Comparison of ENCODE assay signal across 23 mouse cellular contexts in genomic region chr4:64145924-64146323, GRCm38 (mm10).
DNase-seq lines count a peak whose midpoint lies in the region; ATAC-seq and TF ChIP-seq lines count a peak whose summit lies in the region.
"Had no signal": no experiment of that assay in that cellular context is flagged by ENCODE, and none has a peak within 500 bp of the region (broad histone marks: within the 10 kb centered on the region; RNA-seq: fewer than 3 reads in every experiment).

No protein-coding gene starts in this region.

- ATAC-seq in forebrain, embryonic 12.5 days (ENCODE audit: low FRiP score), result peak; percentile 11; the same call in 1 of the 2 replicates
- no peak for ATAC-seq in forebrain, embryonic 13.5 days
- ATAC-seq in hindbrain, embryonic 16.5 days, result peak; percentile 21; the same call in 1 of the 2 replicates
- no peak for ATAC-seq in hindbrain, embryonic 11.5 days (ENCODE audit: low FRiP score)
- ATAC-seq in Patski, result no peak
- ATAC-seq in intestine, postnatal 0 days, result no peak
- ATAC-seq: intestine, embryonic 16.5 days had no signal

- no peaks in the 10 kb centered on the region for H3K36me3 ChIP-seq in forebrain, embryonic 12.5 days (replicated peaks)
- no peaks in the 10 kb centered on the region for H3K36me3 ChIP-seq in forebrain, embryonic 13.5 days (ENCODE audit: poor library complexity, severe bottlenecking)
- no peaks in the 10 kb centered on the region for H3K36me3 ChIP-seq in hindbrain, embryonic 16.5 days (ENCODE audit: control insufficient read depth, insufficient read depth, low read length)
- H3K36me3 ChIP-seq in hindbrain, embryonic 11.5 days (ENCODE audit: control insufficient read depth, insufficient read depth, low read length), result no peaks in the 10 kb centered on the region
- H3K36me3 ChIP-seq in intestine, postnatal 0 days (ENCODE audit: control insufficient read depth, insufficient read depth), result no peaks in the 10 kb centered on the region
- H3K36me3 ChIP-seq: embryonic facial prominence, embryonic 13.5 days; forebrain, embryonic 10.5 days; heart, embryonic 13.5 days had no signal

- in situ Hi-C loops in Patski (cut with MboI; ENCODE audit: low pct_unique_long_range_greater_than_20kb), result no loop called here

- no peak overlapping the region for H3K4me3 ChIP-seq in forebrain, embryonic 12.5 days (replicated peaks)
- H3K4me3 ChIP-seq in forebrain, embryonic 13.5 days, result no peak overlapping the region
- no peak overlapping the region for H3K4me3 ChIP-seq in hindbrain, embryonic 16.5 days (ENCODE audit: low read length)
- no peak overlapping the region for H3K4me3 ChIP-seq in hindbrain, embryonic 11.5 days (ENCODE audit: low read depth, low read length)
- no peak overlapping the region for H3K4me3 ChIP-seq in intestine, postnatal 0 days (ENCODE audit: low read depth, low read length)
- H3K4me3 ChIP-seq: embryonic facial prominence, embryonic 13.5 days; erythroblast, embryonic 14.5 days; forebrain, embryonic 10.5 days; gastrocnemius, adult 2 months; heart, embryonic 13.5 days had no signal

- CTCF ChIA-PET in Patski (lab: Charles Lee), result no interaction called here

- no peak overlapping the region for H3K27ac ChIP-seq in forebrain, embryonic 12.5 days
- no peak overlapping the region for H3K27ac ChIP-seq in forebrain, embryonic 13.5 days
- no peak overlapping the region for H3K27ac ChIP-seq in hindbrain, embryonic 16.5 days (ENCODE audit: low read depth, low read length)
- no peak overlapping the region for H3K27ac ChIP-seq in hindbrain, embryonic 11.5 days (ENCODE audit: low read depth, low read length)
- H3K27ac ChIP-seq in intestine, postnatal 0 days (ENCODE audit: low read depth, low read length), result no peak overlapping the region
- H3K27ac ChIP-seq: embryonic facial prominence, embryonic 13.5 days; forebrain, embryonic 10.5 days; gastrocnemius, adult 2 months; heart, embryonic 13.5 days had no signal

- H3K4me1 ChIP-seq in forebrain, embryonic 12.5 days, result peaks cover 13% of the 10 kb centered on the region
- peaks cover 20% of the 10 kb centered on the region for H3K4me1 ChIP-seq in forebrain, embryonic 13.5 days
- 0 out of 2 replicates have a peak, but pooled peaks cover 2% of the 10 kb centered on the region for H3K4me1 ChIP-seq in hindbrain, embryonic 16.5 days (ENCODE audit: control insufficient read depth, insufficient read depth, low read depth, low read length)
- H3K4me1 ChIP-seq in hindbrain, embryonic 11.5 days (replicated peaks; ENCODE audit: control insufficient read depth, insufficient read depth, low read length), result no peaks in the 10 kb centered on the region
- no peaks in the 10 kb centered on the region for H3K4me1 ChIP-seq in intestine, postnatal 0 days (replicated peaks; ENCODE audit: control insufficient read depth, insufficient read depth, low read length)
- H3K4me1 ChIP-seq: heart, embryonic 13.5 days had no signal

- 58% methylated on average over 2 of the region's 2 CpGs for WGBS in forebrain, embryonic 12.5 days
- WGBS in forebrain, embryonic 13.5 days, result 45% methylated on average over 2 of the region's 2 CpGs
- WGBS in hindbrain, embryonic 16.5 days, result 56% methylated on average over 2 of the region's 2 CpGs
- WGBS in hindbrain, embryonic 11.5 days, result 79% methylated on average over 2 of the region's 2 CpGs
- WGBS in intestine, postnatal 0 days, result 79% methylated on average over 2 of the region's 2 CpGs

- H3K9ac ChIP-seq in forebrain, embryonic 12.5 days, result no peak overlapping the region
- no peak overlapping the region for H3K9ac ChIP-seq in forebrain, embryonic 13.5 days
- no peak overlapping the region for H3K9ac ChIP-seq in hindbrain, embryonic 16.5 days (ENCODE audit: low read depth, low read length)
- no peak overlapping the region for H3K9ac ChIP-seq in hindbrain, embryonic 11.5 days (ENCODE audit: low read depth, low read length)
- H3K9ac ChIP-seq in intestine, postnatal 0 days (ENCODE audit: low read depth, low read length), result no peak overlapping the region
- H3K9ac ChIP-seq: embryonic facial prominence, embryonic 13.5 days; heart, embryonic 13.5 days had no signal

- no peak overlapping the region for H3K4me2 ChIP-seq in forebrain, embryonic 12.5 days
- no peak overlapping the region for H3K4me2 ChIP-seq in forebrain, embryonic 13.5 days
- H3K4me2 ChIP-seq in hindbrain, embryonic 16.5 days (ENCODE audit: low read length), result no peak overlapping the region
- H3K4me2 ChIP-seq in hindbrain, embryonic 11.5 days (replicated peaks; ENCODE audit: low read depth, low read length), result no peak overlapping the region
- H3K4me2 ChIP-seq in intestine, postnatal 0 days (replicated peaks; ENCODE audit: low read depth), result no peak overlapping the region
- H3K4me2 ChIP-seq: embryonic facial prominence, embryonic 13.5 days; heart, embryonic 13.5 days had no signal

- no peak for TF ChIP-seq CTCF in Patski (IDR thresholded peaks at IDR 0.05)
- no peak for TF ChIP-seq CTCF in intestine, postnatal 0 days (IDR thresholded peaks at IDR 0.05; ENCODE audit: low read depth)

- no peak for DNase-seq in hindbrain, embryonic 11.5 days (ENCODE audit: low spot score)
- DNase-seq in 3T3-L1 (ENCODE audit: low read depth, low spot score), result peak; percentile 23
- DNase-seq in Patski (ENCODE audit: low read depth, low spot score), result peak; percentile 41
- DNase-seq in spleen, postnatal 14 days (ENCODE audit: low spot score in 2 of 2), result no peak
- DNase-seq: adrenal gland, postnatal 10 days; cerebellum, adult 11-12 months; cerebellum, adult 9-10 months; cerebellum, postnatal 25 days; gastrocnemius, adult 2 months; gastrocnemius, postnatal 25 days; heart, adult 11 months; heart, postnatal 4 days; kidney, adult 8-10 months had no signal

- no peaks in the 10 kb centered on the region for H3K27me3 ChIP-seq in forebrain, embryonic 12.5 days
- H3K27me3 ChIP-seq in forebrain, embryonic 13.5 days, result no peaks in the 10 kb centered on the region
- H3K27me3 ChIP-seq in hindbrain, embryonic 16.5 days (replicated peaks; ENCODE audit: control insufficient read depth, insufficient read depth, low read length), result no peaks in the 10 kb centered on the region
- H3K27me3 ChIP-seq in hindbrain, embryonic 11.5 days (ENCODE audit: control insufficient read depth, insufficient read depth, low read length), result no peaks in the 10 kb centered on the region
- H3K27me3 ChIP-seq in Patski, result no peaks in the 10 kb centered on the region
- no peaks in the 10 kb centered on the region for H3K27me3 ChIP-seq in intestine, postnatal 0 days (replicated peaks; ENCODE audit: control insufficient read depth, insufficient read depth, low read length)
- H3K27me3 ChIP-seq: CH12.LX; embryonic facial prominence, embryonic 13.5 days; heart, embryonic 13.5 days had no signal

- H3K9me3 ChIP-seq in forebrain, embryonic 12.5 days, result no peaks in the 10 kb centered on the region
- H3K9me3 ChIP-seq in forebrain, embryonic 13.5 days (replicated peaks), result no peaks in the 10 kb centered on the region
- H3K9me3 ChIP-seq in hindbrain, embryonic 16.5 days (ENCODE audit: control insufficient read depth, low read length), result no peaks in the 10 kb centered on the region
- no peaks in the 10 kb centered on the region for H3K9me3 ChIP-seq in hindbrain, embryonic 11.5 days (ENCODE audit: control insufficient read depth, low read length)
- no peaks in the 10 kb centered on the region for H3K9me3 ChIP-seq in intestine, postnatal 0 days (ENCODE audit: control insufficient read depth)
- H3K9me3 ChIP-seq: embryonic facial prominence, embryonic 13.5 days; forebrain, embryonic 10.5 days; heart, embryonic 13.5 days had no signal

- POLR2A ChIA-PET in Patski (lab: Charles Lee), result no interaction called here

Comparison
In these comparisons a context has a peak if more than half of its experiments do, and no peak if none do; other contexts are left out.
1. ATAC-seq: peak in forebrain, embryonic 12.5 days (single experiment) and hindbrain, embryonic 16.5 days (single experiment); none in forebrain, embryonic 13.5 days (single experiment), hindbrain, embryonic 11.5 days (single experiment), Patski (single experiment) and intestine, postnatal 0 days (single experiment).
2. DNase-seq: peak in 3T3-L1 (single experiment) and Patski (single experiment); none in hindbrain, embryonic 11.5 days (single experiment) and spleen, postnatal 14 days (0 of 2).